ENCODE assay signal across 9 mouse cellular contexts in genomic region chr4:66828686-66829085, GRCm38 (mm10). TPM values are rescaled to one million over a fixed set of nuclear protein-coding genes. Genes with fewer than 3 reads are reported as not detected.
A peak's percentile ranks its signal among the peaks of the same experiment; 100 is the strongest.
DNase-seq lines count a peak whose midpoint lies in the region; ATAC-seq and TF ChIP-seq lines count a peak whose summit lies in the region.
"Had no signal": no experiment of that assay in that cellular context is flagged by ENCODE, and none has a peak within 500 bp of the region (broad histone marks: within the 10 kb centered on the region; RNA-seq: fewer than 3 reads in every experiment).

No protein-coding gene starts in this region.

- H3K36me3 ChIP-seq in lung, embryonic 14.5 days (ENCODE audit: insufficient read depth) = no peaks in the 10 kb centered on the region
- H3K36me3 ChIP-seq in stomach, embryonic 15.5 days = no peaks in the 10 kb centered on the region
- H3K36me3 ChIP-seq: liver, embryonic 13.5 days had no signal

- H3K27ac ChIP-seq in lung, embryonic 14.5 days (ENCODE audit: low read depth) = peak overlapping the region; percentile 28; the same call in 1 of the 2 replicates
- H3K27ac ChIP-seq in stomach, embryonic 15.5 days = no peak overlapping the region; the same call in 1 of the 2 replicates
- H3K27ac ChIP-seq: liver, embryonic 13.5 days had no signal

- no peaks in the 10 kb centered on the region; the same call in 1 of the 2 replicates for H3K4me1 ChIP-seq in lung, embryonic 14.5 days (ENCODE audit: insufficient read depth)
- peaks cover 4% of the 10 kb centered on the region; the same call in 1 of the 2 replicates for H3K4me1 ChIP-seq in stomach, embryonic 15.5 days
- H3K4me1 ChIP-seq: liver, embryonic 13.5 days had no signal

- DNase-seq in adrenal gland, postnatal 10 days = peak; percentile 7
- DNase-seq in adrenal gland, adult 8-10 months = no peak
- DNase-seq in lung, embryonic 14.5 days = peak; percentile 21
- DNase-seq in lung, postnatal 14 days = no peak
- peak; percentile 18 for DNase-seq in heart, postnatal 4 days
- no peak for DNase-seq in frontal cortex, adult 2 months (ENCODE audit: extremely low spot score in 1 of 2, low spot score in 1 of 2)
- DNase-seq: liver, embryonic 13.5 days had no signal

- TF ChIP-seq CTCF in lung, embryonic 14.5 days (IDR thresholded peaks at IDR 0.05; ENCODE audit: low read depth) = no peak

- no peak overlapping the region for H3K9ac ChIP-seq in lung, embryonic 14.5 days
- no peak overlapping the region for H3K9ac ChIP-seq in stomach, embryonic 15.5 days
- H3K9ac ChIP-seq: liver, embryonic 13.5 days had no signal

- no peaks in the 10 kb centered on the region for H3K27me3 ChIP-seq in lung, embryonic 14.5 days (ENCODE audit: insufficient read depth, low read length)
- no peaks in the 10 kb centered on the region for H3K27me3 ChIP-seq in stomach, embryonic 15.5 days (replicated peaks)
- H3K27me3 ChIP-seq: liver, embryonic 13.5 days had no signal

- 22% methylated on average over 5 of the region's 5 CpGs for WGBS in lung, embryonic 14.5 days
- 22% methylated on average over 5 of the region's 5 CpGs for WGBS in stomach, embryonic 15.5 days

- ATAC-seq in lung, embryonic 14.5 days (ENCODE audit: insufficient read depth) = peak; percentile 57; the same call in 1 of the 2 replicates
- ATAC-seq in stomach, embryonic 15.5 days (ENCODE audit: insufficient read depth, low FRiP score, low read depth) = peak; percentile 82
- ATAC-seq in CD4-positive, CD25-positive, alpha-beta regulatory T cell, adult 4 months = no peak

- H3K4me2 ChIP-seq in lung, embryonic 14.5 days = no peak overlapping the region
- H3K4me2 ChIP-seq in stomach, embryonic 15.5 days = no peak overlapping the region

- H3K9me3 ChIP-seq in lung, embryonic 14.5 days (ENCODE audit: low read depth, low read length) = no peaks in the 10 kb centered on the region
- no peaks in the 10 kb centered on the region for H3K9me3 ChIP-seq in stomach, embryonic 15.5 days
- H3K9me3 ChIP-seq: liver, embryonic 13.5 days had no signal

- H3K4me3 ChIP-seq in lung, embryonic 14.5 days (ENCODE audit: low read depth, low read length) = no peak overlapping the region
- H3K4me3 ChIP-seq in stomach, embryonic 15.5 days (replicated peaks) = no peak overlapping the region

RNA-seq across cellular contexts. Expression of gene Tlr4, which starts 1.3 kb away (rescaled TPM):
- total RNA-seq in adrenal gland, postnatal 10 days (2021) = 1 to 10 TPM; 6.0 to 7.6 TPM
- 10 to 100 TPM in 3 of 4 experiments, 1 to 10 TPM in 1; 6.1 to 12.0 (median 10.9) TPM for total RNA-seq in adrenal gland, adult 8-10 months (2022)
- 0.91 and 2.1 TPM in 2 replicates for polyA plus RNA-seq in lung, embryonic 14.5 days (2014; fragmentation: Nextera tagmentation; extraction: Ambion mirVana)
- 10 to 100 TPM; 16.1 to 21.2 TPM for total RNA-seq in heart, postnatal 4 days (2021)
- polyA plus RNA-seq in stomach, embryonic 15.5 days (2015; fragmentation: Nextera tagmentation; extraction: Ambion mirVana) = 1.7 and 2.0 TPM in 2 replicates
- polyA plus RNA-seq in frontal cortex, adult 2 months (2012; rRNA removed) = 0.82 and 1.1 TPM in 2 replicates
- 1 to 10 TPM; 2.1 to 2.2 TPM for polyA plus RNA-seq in CD4-positive, CD25-positive, alpha-beta regulatory T cell, adult 4 months (2017; shearing (Covaris generic))

Comparison
In these comparisons a context has a peak if more than half of its experiments do, and no peak if none do; other contexts are left out.
1. DNase-seq: peak in adrenal gland, postnatal 10 days (single experiment), lung, embryonic 14.5 days (single experiment) and heart, postnatal 4 days (single experiment); none in adrenal gland, adult 8-10 months (single experiment), lung, postnatal 14 days (single experiment) and frontal cortex, adult 2 months (0 of 2).